Mouse (Mus musculus): Measurements from ENCODE around the gene Uvrag. TPM values are rescaled to one million over a fixed set of nuclear protein-coding genes. Genes with fewer than 3 reads are reported as not detected.

Gene Uvrag
- polyA plus RNA-seq, 1 experiment from 2014 or later = 18.3 TPM

DNA sequence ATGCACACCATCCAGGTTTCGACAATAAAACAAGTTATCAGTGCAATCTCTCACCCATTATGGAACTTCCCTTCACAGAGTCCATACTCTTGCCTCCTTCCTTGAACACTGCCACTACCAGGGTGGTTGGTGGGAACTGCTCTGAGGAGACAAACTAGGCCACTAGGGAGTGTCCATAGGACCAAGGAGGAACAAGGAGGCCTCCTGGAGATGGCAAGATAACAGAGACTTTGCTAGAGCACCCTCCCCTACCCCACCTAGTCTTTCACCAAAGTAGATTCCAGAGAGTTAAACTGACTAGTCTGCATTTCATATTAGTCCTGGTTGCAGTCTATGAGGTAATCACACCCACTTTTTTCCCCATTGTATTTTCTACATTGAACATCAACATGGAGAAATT is 39.2 kb upstream of the Uvrag start:
- Histone ChIP-seq H3K4me1 (replicated peaks; ENCODE audit: control insufficient read depth, insufficient read depth, low read length) (peaks cover 10% of the 10 kb centered on the region), H3K27me3 (replicated peaks; ENCODE audit: control insufficient read depth, insufficient read depth, low read length) (no peaks in the 10 kb centered on the region), H3K4me2 (ENCODE audit: low read length) (no peak overlapping the region), H3K4me3 (replicated peaks; ENCODE audit: low read length) (no peak overlapping the region), H3K9me3 (ENCODE audit: control insufficient read depth, low read length) (no peaks in the 10 kb centered on the region), H3K27ac (ENCODE audit: low read length) (no peak overlapping the region), H3K36me3 (ENCODE audit: control insufficient read depth, insufficient read depth) (no peaks in the 10 kb centered on the region), H3K9ac (replicated peaks; ENCODE audit: low read depth, low read length) (no peak overlapping the region)
- ATAC-seq = no peak
- WGBS = 93% methylated on average over 1 of the region's 1 CpGs

DNA sequence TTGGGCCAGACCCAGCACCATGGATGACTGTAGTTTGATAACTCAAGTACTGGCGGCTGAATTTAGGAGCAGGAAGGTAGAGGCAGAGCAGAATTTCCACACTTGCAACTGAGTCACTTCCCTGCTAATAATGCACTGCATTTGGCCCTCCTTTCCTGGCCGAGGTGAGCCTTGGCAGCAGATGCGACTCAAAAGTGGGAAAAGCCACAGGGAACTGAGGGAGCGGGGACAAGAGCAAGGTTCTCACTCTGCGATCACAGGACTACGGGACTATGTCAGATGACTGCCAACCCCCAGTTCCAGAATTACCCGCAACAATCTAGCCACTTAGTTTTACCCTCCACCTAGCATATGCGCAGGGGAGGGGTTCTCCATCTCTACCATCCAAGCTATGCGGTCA is 38.3 kb upstream of the Uvrag start:
- ATAC-seq = no peak
- Histone ChIP-seq H3K27me3 (replicated peaks; ENCODE audit: control insufficient read depth, insufficient read depth, low read length) (no peaks in the 10 kb centered on the region), H3K4me1 (replicated peaks; ENCODE audit: control insufficient read depth, insufficient read depth, low read length) (peaks cover 10% of the 10 kb centered on the region), H3K4me3 (replicated peaks; ENCODE audit: low read length) (no peak overlapping the region), H3K9ac (replicated peaks; ENCODE audit: low read depth, low read length) (no peak overlapping the region), H3K9me3 (ENCODE audit: control insufficient read depth, low read length) (no peaks in the 10 kb centered on the region), H3K4me2 (ENCODE audit: low read length) (no peak overlapping the region), H3K36me3 (ENCODE audit: control insufficient read depth, insufficient read depth) (no peaks in the 10 kb centered on the region), H3K27ac (ENCODE audit: low read length) (no peak overlapping the region)
- 91% methylated on average over 9 of the region's 9 CpGs for WGBS

DNA sequence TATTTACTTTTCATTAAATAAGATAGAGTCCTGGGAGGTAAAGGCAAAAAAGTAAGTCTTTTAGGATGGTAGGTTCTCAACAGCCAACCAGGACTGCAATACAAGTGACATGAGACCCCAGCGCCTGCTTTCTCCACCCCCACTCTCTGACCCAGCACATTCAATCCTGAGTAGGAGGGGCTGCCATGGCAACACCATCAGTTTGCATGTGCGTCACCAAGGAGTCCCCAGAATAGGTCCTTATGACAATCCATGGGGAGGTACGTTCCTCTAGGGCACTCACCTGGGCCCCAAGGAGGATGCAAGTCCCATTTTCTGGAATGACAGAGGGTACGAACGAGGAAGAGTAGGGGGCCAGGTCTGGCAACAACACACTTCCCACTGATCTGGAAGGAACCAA is 36.4 kb upstream of the Uvrag start:
- Histone ChIP-seq H3K4me3 (replicated peaks; ENCODE audit: low read length) (no peak overlapping the region), H3K27me3 (replicated peaks; ENCODE audit: control insufficient read depth, insufficient read depth, low read length) (no peaks in the 10 kb centered on the region), H3K9me3 (ENCODE audit: control insufficient read depth, low read length) (no peaks in the 10 kb centered on the region), H3K9ac (replicated peaks; ENCODE audit: low read depth, low read length) (no peak overlapping the region), H3K36me3 (ENCODE audit: control insufficient read depth, insufficient read depth) (no peaks in the 10 kb centered on the region), H3K4me1 (replicated peaks; ENCODE audit: control insufficient read depth, insufficient read depth, low read length) (peaks cover 3% of the 10 kb centered on the region), H3K4me2 (ENCODE audit: low read length) (no peak overlapping the region), H3K27ac (ENCODE audit: low read length) (no peak overlapping the region)
- no peak for ATAC-seq
- WGBS = 72% methylated on average over 5 of the region's 5 CpGs

- ATAC-seq = no peak
- no peaks in the 10 kb centered on the region for H3K4me1 ChIP-seq (replicated peaks; ENCODE audit: control insufficient read depth, insufficient read depth, low read length)
- no peaks in the 10 kb centered on the region for H3K27me3 ChIP-seq (replicated peaks; ENCODE audit: control insufficient read depth, insufficient read depth, low read length)
- H3K27ac ChIP-seq (ENCODE audit: low read length) = no peak overlapping the region
- no peak overlapping the region for H3K4me2 ChIP-seq (ENCODE audit: low read length)
- no peaks in the 10 kb centered on the region for H3K36me3 ChIP-seq (ENCODE audit: control insufficient read depth, insufficient read depth)
- H3K9me3 ChIP-seq (ENCODE audit: control insufficient read depth, low read length) = no peaks in the 10 kb centered on the region
- H3K9ac ChIP-seq (replicated peaks; ENCODE audit: low read depth, low read length) = no peak overlapping the region
- H3K4me3 ChIP-seq (replicated peaks; ENCODE audit: low read length) = no peak overlapping the region
- 94% methylated on average over 9 of the region's 9 CpGs for WGBS
These were observed 34.7 kb upstream of the Uvrag start for GRCm38 (mm10) chr7:99175666-99176065.

DNA sequence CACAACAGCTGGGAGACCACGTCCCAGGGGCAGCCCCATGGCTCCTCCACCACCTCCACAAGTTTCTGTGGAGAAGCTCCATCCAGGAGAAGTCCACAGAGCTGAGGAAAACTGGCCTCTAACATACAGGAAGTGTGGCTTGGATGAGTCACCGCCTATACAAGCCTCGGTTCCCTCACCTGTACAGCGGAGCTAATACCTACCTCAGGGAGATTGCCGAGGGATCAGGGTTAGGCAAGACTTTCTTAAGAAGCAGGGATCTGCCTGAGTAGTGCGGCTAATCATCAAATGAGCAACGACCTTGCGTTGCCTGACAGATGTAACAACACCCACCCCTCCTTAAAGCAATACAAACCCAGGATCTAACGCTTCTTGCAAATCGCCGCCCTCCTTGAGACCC is 34.2 kb upstream of the Uvrag start:
- WGBS = 85% methylated on average over 11 of the region's 11 CpGs
- ATAC-seq = no peak
- Histone ChIP-seq H3K4me2 (ENCODE audit: low read length) (no peak overlapping the region), H3K27ac (ENCODE audit: low read length) (no peak overlapping the region), H3K4me3 (replicated peaks; ENCODE audit: low read length) (no peak overlapping the region), H3K4me1 (replicated peaks; ENCODE audit: control insufficient read depth, insufficient read depth, low read length) (no peaks in the 10 kb centered on the region), H3K9me3 (ENCODE audit: control insufficient read depth, low read length) (no peaks in the 10 kb centered on the region), H3K27me3 (replicated peaks; ENCODE audit: control insufficient read depth, insufficient read depth, low read length) (no peaks in the 10 kb centered on the region), H3K9ac (replicated peaks; ENCODE audit: low read depth, low read length) (no peak overlapping the region), H3K36me3 (ENCODE audit: control insufficient read depth, insufficient read depth) (no peaks in the 10 kb centered on the region)

DNA sequence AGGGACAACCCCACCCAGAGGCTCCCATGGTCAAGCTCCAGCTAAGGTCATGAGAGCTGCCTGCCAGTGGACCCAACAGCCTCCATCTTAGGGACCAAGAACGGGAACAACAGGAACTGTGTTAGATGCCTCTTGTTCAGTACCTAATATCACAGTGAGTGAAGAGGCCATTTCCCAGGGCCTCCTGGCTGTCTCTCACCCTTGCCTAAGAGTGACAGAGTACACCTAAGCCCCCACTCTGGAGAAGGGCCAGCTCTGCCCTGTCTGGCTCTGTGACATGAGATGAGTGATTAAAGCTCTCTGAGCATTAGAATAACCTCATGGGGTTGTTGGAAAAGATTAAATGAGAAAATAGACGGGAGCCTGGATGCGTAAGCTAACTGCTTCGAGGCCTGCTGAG is 33.1 kb upstream of the Uvrag start:
- no peaks in the 10 kb centered on the region for H3K9me3 ChIP-seq (ENCODE audit: control insufficient read depth, low read length)
- H3K36me3 ChIP-seq (ENCODE audit: control insufficient read depth, insufficient read depth) = no peaks in the 10 kb centered on the region
- no peak overlapping the region for H3K27ac ChIP-seq (ENCODE audit: low read length)
- H3K4me1 ChIP-seq (replicated peaks; ENCODE audit: control insufficient read depth, insufficient read depth, low read length) = no peaks in the 10 kb centered on the region
- no peak for ATAC-seq
- no peak overlapping the region for H3K4me3 ChIP-seq (replicated peaks; ENCODE audit: low read length)
- no peak overlapping the region for H3K4me2 ChIP-seq (ENCODE audit: low read length)
- no peaks in the 10 kb centered on the region for H3K27me3 ChIP-seq (replicated peaks; ENCODE audit: control insufficient read depth, insufficient read depth, low read length)
- 77% methylated on average over 4 of the region's 4 CpGs for WGBS
- H3K9ac ChIP-seq (replicated peaks; ENCODE audit: low read depth, low read length) = no peak overlapping the region

DNA sequence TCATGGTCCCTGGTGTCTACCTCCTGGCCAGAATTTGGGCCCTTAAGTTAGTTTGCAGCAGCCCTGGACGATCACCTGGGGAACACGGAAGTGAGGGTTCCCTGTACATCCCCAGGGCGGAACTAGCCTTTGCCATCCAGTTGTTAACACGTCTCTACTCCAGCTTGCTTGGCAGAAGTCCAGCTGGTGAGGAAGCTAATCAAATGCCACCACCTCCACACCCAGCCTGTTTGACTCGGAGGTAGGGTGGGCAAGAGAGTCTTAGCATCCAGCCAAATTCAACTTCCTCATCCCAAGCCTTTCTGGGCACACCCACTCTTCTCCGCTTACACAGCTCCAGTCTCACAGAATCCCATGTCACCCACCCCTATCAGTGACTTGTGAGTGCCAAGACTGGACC is 32.0 kb upstream of the Uvrag start:
- no peaks in the 10 kb centered on the region for H3K27me3 ChIP-seq (replicated peaks; ENCODE audit: control insufficient read depth, insufficient read depth, low read length)
- H3K36me3 ChIP-seq (ENCODE audit: control insufficient read depth, insufficient read depth) = no peaks in the 10 kb centered on the region
- H3K4me2 ChIP-seq (ENCODE audit: low read length) = no peak overlapping the region
- H3K4me3 ChIP-seq (replicated peaks; ENCODE audit: low read length) = no peak overlapping the region
- WGBS = 77% methylated on average over 6 of the region's 6 CpGs
- no peaks in the 10 kb centered on the region for H3K9me3 ChIP-seq (ENCODE audit: control insufficient read depth, low read length)
- ATAC-seq = no peak
- H3K27ac ChIP-seq (ENCODE audit: low read length) = no peak overlapping the region
- no peak overlapping the region for H3K9ac ChIP-seq (replicated peaks; ENCODE audit: low read depth, low read length)
- H3K4me1 ChIP-seq (replicated peaks; ENCODE audit: control insufficient read depth, insufficient read depth, low read length) = no peaks in the 10 kb centered on the region

DNA sequence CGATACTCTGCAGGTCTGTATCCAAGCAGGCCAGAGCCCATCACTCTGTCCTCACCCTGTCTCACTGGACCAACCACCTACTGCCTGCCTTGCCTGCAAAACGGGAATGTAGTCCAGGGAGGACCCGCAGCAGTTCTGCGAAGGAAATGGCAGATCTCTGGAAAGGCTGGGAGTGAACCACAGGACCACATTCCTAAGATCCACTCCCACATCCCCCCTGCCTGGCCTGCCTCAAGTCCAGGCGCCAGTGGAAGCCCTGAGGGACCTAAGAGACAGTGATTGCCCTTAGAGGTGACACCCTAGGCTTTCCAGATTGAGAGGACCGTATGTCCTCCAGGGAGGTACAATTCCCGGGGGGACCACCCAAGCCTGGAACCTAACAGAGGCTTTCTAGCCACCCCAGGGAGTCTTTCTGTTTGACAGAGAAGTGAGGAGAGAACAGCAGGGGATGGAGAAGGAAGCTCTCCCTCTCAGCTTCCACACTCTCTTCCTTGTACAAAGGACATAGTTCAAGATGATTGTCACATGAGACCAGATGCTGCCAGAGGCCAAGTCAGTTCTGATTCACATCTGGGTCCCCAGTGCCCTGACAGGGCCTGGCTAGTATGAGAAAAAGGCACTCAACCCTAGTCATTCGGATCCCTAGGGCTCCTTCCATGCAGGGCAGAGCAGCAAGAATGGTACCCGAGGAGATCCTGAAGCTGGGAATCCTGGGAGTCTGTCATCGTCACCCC is 31.0 kb upstream of the Uvrag start:
- Histone ChIP-seq H3K4me3 (replicated peaks; ENCODE audit: low read length) (no peak overlapping the region), H3K9ac (replicated peaks; ENCODE audit: low read depth, low read length) (no peak overlapping the region), H3K36me3 (ENCODE audit: control insufficient read depth, insufficient read depth) (no peaks in the 10 kb centered on the region), H3K27me3 (replicated peaks; ENCODE audit: control insufficient read depth, insufficient read depth, low read length) (no peaks in the 10 kb centered on the region), H3K4me2 (ENCODE audit: low read length) (no peak overlapping the region), H3K27ac (ENCODE audit: low read length) (no peak overlapping the region), H3K9me3 (ENCODE audit: control insufficient read depth, low read length) (no peaks in the 10 kb centered on the region), H3K4me1 (replicated peaks; ENCODE audit: control insufficient read depth, insufficient read depth, low read length) (no peaks in the 10 kb centered on the region)
- 74% methylated on average over 10 of the region's 10 CpGs for WGBS
- ATAC-seq = no peak

- Histone ChIP-seq H3K27ac (ENCODE audit: low read length) (no peak overlapping the region), H3K36me3 (ENCODE audit: control insufficient read depth, insufficient read depth) (no peaks in the 10 kb centered on the region), H3K9ac (replicated peaks; ENCODE audit: low read depth, low read length) (no peak overlapping the region), H3K4me1 (replicated peaks; ENCODE audit: control insufficient read depth, insufficient read depth, low read length) (no peaks in the 10 kb centered on the region), H3K4me2 (ENCODE audit: low read length) (no peak overlapping the region), H3K4me3 (replicated peaks; ENCODE audit: low read length) (no peak overlapping the region), H3K9me3 (ENCODE audit: control insufficient read depth, low read length) (no peaks in the 10 kb centered on the region), H3K27me3 (replicated peaks; ENCODE audit: control insufficient read depth, insufficient read depth, low read length) (no peaks in the 10 kb centered on the region)
- 88% methylated on average over 6 of the region's 6 CpGs for WGBS
- no peak for ATAC-seq
These were observed 29.6 kb upstream of the Uvrag start for GRCm38 (mm10) chr7:99170519-99170918.

Measured in forebrain, embryonic 16.5 days (tissue).